Mouse (Mus musculus): ENCODE results near the gene Ube2m. TPM values are rescaled to one million over a fixed set of nuclear protein-coding genes. Genes with fewer than 3 reads are reported as not detected.

Gene Ube2m
- total and polyA plus RNA-seq, 2 experiments from 2014 or later = 146 to 383 TPM

- 88% methylated on average over 7 of the region's 7 CpGs for WGBS
- Histone ChIP-seq H3K27me3 (ENCODE audit: insufficient read depth, low read length) (no peaks in the 10 kb centered on the region), H3K4me1 (ENCODE audit: insufficient read depth, low read length) (peaks cover 6% of the 10 kb centered on the region), H3K27ac (ENCODE audit: low read depth, low read length) (no peak overlapping the region), H3K4me3 (ENCODE audit: low read depth, low read length) (no peak overlapping the region), H3K4me2 (ENCODE audit: low read depth, low read length, poor library complexity, severe bottlenecking) (no peak overlapping the region), H3K9ac (replicated peaks; ENCODE audit: low read length, poor library complexity, severe bottlenecking) (no peak overlapping the region), H3K9me3 (ENCODE audit: low read length) (no peaks in the 10 kb centered on the region), H3K36me3 (ENCODE audit: insufficient read depth, low read length) (peaks cover 58% of the 10 kb centered on the region)
- no peak for DNase-seq (ENCODE audit: low spot score)
- no peak for ATAC-seq (ENCODE audit: low FRiP score)
- no peak for TF ChIP-seq CTCF (IDR thresholded peaks at IDR 0.05)
Observed at GRCm38 (mm10) chr7:13032541-13032940, 5.5 kb downstream of the Ube2m start.

- DNase-seq (ENCODE audit: low spot score) (no peak), ATAC-seq (ENCODE audit: low FRiP score) (no peak)
- Histone ChIP-seq H3K36me3 (ENCODE audit: insufficient read depth, low read length) (peaks cover 64% of the 10 kb centered on the region), H3K27me3 (ENCODE audit: insufficient read depth, low read length) (no peaks in the 10 kb centered on the region), H3K4me3 (ENCODE audit: low read depth, low read length) (no peak overlapping the region), H3K9me3 (ENCODE audit: low read length) (no peaks in the 10 kb centered on the region), H3K9ac (replicated peaks; ENCODE audit: low read length, poor library complexity, severe bottlenecking) (no peak overlapping the region), H3K27ac (ENCODE audit: low read depth, low read length) (no peak overlapping the region), H3K4me2 (ENCODE audit: low read depth, low read length, poor library complexity, severe bottlenecking) (no peak overlapping the region), H3K4me1 (ENCODE audit: insufficient read depth, low read length) (peaks cover 6% of the 10 kb centered on the region)
- TF ChIP-seq CTCF (IDR thresholded peaks at IDR 0.05) = no peak
- 78% methylated on average over 2 of the region's 2 CpGs for WGBS
Observed at GRCm38 (mm10) chr7:13031983-13032382, 6.1 kb downstream of the Ube2m start.

GRCm38 (mm10) chr7:13031069-13031468 is 7.0 kb downstream of the Ube2m start:
- 67% methylated on average over 5 of the region's 5 CpGs for WGBS
- no peak overlapping the region for H3K4me3 ChIP-seq (ENCODE audit: low read depth, low read length)
- no peak overlapping the region for H3K9ac ChIP-seq (replicated peaks; ENCODE audit: low read length, poor library complexity, severe bottlenecking)
- peaks cover 6% of the 10 kb centered on the region for H3K4me1 ChIP-seq (ENCODE audit: insufficient read depth, low read length)
- no peak for ATAC-seq (ENCODE audit: low FRiP score)
- no peaks in the 10 kb centered on the region for H3K27me3 ChIP-seq (ENCODE audit: insufficient read depth, low read length)
- peaks cover 63% of the 10 kb centered on the region for H3K36me3 ChIP-seq (ENCODE audit: insufficient read depth, low read length)
- H3K4me2 ChIP-seq (ENCODE audit: low read depth, low read length, poor library complexity, severe bottlenecking) = no peak overlapping the region
- no peaks in the 10 kb centered on the region for H3K9me3 ChIP-seq (ENCODE audit: low read length)
- no peak overlapping the region for H3K27ac ChIP-seq (ENCODE audit: low read depth, low read length)
- peak; percentile 68 for TF ChIP-seq CTCF (IDR thresholded peaks at IDR 0.05)
- peak; percentile 51 for DNase-seq (ENCODE audit: low spot score)

GRCm38 (mm10) chr7:13028986-13029385 is 9.1 kb downstream of the Ube2m start:
- Histone ChIP-seq H3K9ac (replicated peaks; ENCODE audit: low read length, poor library complexity, severe bottlenecking) (no peak overlapping the region), H3K9me3 (ENCODE audit: low read length) (no peaks in the 10 kb centered on the region), H3K4me1 (ENCODE audit: insufficient read depth, low read length) (peaks cover 11% of the 10 kb centered on the region), H3K27ac (ENCODE audit: low read depth, low read length) (no peak overlapping the region), H3K4me2 (ENCODE audit: low read depth, low read length, poor library complexity, severe bottlenecking) (no peak overlapping the region), H3K36me3 (ENCODE audit: insufficient read depth, low read length) (peaks cover 57% of the 10 kb centered on the region), H3K4me3 (ENCODE audit: low read depth, low read length) (no peak overlapping the region), H3K27me3 (ENCODE audit: insufficient read depth, low read length) (no peaks in the 10 kb centered on the region)
- TF ChIP-seq CTCF (IDR thresholded peaks at IDR 0.05) = no peak
- 86% methylated on average over 4 of the region's 4 CpGs for WGBS
- DNase-seq (ENCODE audit: low spot score) = no peak
- ATAC-seq (ENCODE audit: low FRiP score) = no peak

GRCm38 (mm10) chr7:13025511-13026112 is 12.5 kb downstream of the Ube2m start:
- peaks cover 5% of the 10 kb centered on the region; the same call in 1 of the 2 replicates for H3K4me1 ChIP-seq (ENCODE audit: insufficient read depth, low read length)
- H3K9ac ChIP-seq (replicated peaks; ENCODE audit: low read length, poor library complexity, severe bottlenecking) = peak overlapping the region; percentile 93
- H3K4me2 ChIP-seq (ENCODE audit: low read depth, low read length, poor library complexity, severe bottlenecking) = peak overlapping the region; percentile 96
- no peaks in the 10 kb centered on the region for H3K27me3 ChIP-seq (ENCODE audit: insufficient read depth, low read length)
- WGBS = 33% methylated on average over 4 of the region's 4 CpGs
- H3K4me3 ChIP-seq (ENCODE audit: low read depth, low read length) = peak overlapping the region; percentile 85
- H3K9me3 ChIP-seq (ENCODE audit: low read length) = no peaks in the 10 kb centered on the region
- H3K36me3 ChIP-seq (ENCODE audit: insufficient read depth, low read length) = peaks cover 41% of the 10 kb centered on the region
- ATAC-seq (ENCODE audit: low FRiP score) (no peak), DNase-seq (ENCODE audit: low spot score) (no peak)
- no peak for TF ChIP-seq CTCF (IDR thresholded peaks at IDR 0.05)
- H3K27ac ChIP-seq (ENCODE audit: low read depth, low read length) = peak overlapping the region; percentile 99

GRCm38 (mm10) chr7:13024805-13025204 is 13.3 kb downstream of the Ube2m start:
- TF ChIP-seq CTCF (IDR thresholded peaks at IDR 0.05) = peak; percentile 53; the same call in 1 of the 2 replicates
- H3K36me3 ChIP-seq (ENCODE audit: insufficient read depth, low read length) = peaks cover 33% of the 10 kb centered on the region
- DNase-seq (ENCODE audit: low spot score) (peak; percentile 85), ATAC-seq (ENCODE audit: low FRiP score) (peak; percentile 67)
- peak overlapping the region; percentile 93 for H3K9ac ChIP-seq (replicated peaks; ENCODE audit: low read length, poor library complexity, severe bottlenecking)
- WGBS = under 1% methylated on average over 38 of the region's 44 CpGs
- H3K27me3 ChIP-seq (ENCODE audit: insufficient read depth, low read length) = no peaks in the 10 kb centered on the region
- peak overlapping the region; percentile 99 for H3K27ac ChIP-seq (ENCODE audit: low read depth, low read length)
- H3K4me3 ChIP-seq (ENCODE audit: low read depth, low read length) = peak overlapping the region; percentile 85
- H3K9me3 ChIP-seq (ENCODE audit: low read length) = no peaks in the 10 kb centered on the region
- peaks cover 5% of the 10 kb centered on the region; the same call in 1 of the 2 replicates for H3K4me1 ChIP-seq (ENCODE audit: insufficient read depth, low read length)
- peak overlapping the region; percentile 96 for H3K4me2 ChIP-seq (ENCODE audit: low read depth, low read length, poor library complexity, severe bottlenecking)
